Mouse (Mus musculus): ENCODE measurements around the gene Cntf.

Cntf gene

DNA sequence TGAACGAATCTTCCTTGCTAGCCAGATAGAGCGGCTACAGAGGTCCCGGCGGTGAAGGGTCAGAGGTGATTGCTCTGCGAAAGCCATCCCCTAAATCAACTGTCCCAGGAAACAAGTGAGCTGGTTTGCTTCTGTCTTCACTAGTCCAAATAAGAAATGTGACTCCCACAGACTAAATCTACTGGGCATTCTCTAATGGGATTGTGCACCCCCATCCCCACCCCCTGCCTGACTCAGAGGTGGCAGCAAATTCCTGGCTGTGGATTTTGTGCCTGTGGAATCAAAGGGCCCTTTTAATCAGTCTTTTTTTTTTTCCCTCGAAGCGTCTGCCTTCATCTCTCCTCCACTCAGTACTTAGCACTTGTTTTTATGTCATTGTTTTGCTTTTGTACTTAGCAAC, at the start of gene Cntf:
Cntf (minus strand) TSS at position 325 of the 400 bp plus-strand sequence.
- peak; percentile 88 for DNase-seq

DNA sequence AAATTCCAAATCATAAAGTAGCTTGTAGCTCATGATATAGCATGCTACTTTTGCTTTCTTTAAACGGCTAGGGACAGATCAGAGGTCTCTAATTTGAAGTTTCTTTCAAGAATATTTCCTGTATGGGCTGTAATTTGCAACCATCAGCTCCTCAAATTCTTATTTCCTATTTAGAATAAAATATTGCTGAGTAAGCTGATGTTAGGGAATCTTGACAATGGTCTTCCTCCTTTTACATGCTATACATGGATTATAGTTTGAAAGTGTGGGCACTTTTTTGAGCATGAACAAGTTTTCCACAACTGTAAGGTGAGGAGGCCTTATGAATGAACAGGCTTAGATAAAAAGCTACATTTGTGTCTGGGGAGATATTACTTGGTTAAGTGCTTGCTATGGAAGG, 48.5 kb upstream of the Cntf start:
- no peak for DNase-seq

DNA sequence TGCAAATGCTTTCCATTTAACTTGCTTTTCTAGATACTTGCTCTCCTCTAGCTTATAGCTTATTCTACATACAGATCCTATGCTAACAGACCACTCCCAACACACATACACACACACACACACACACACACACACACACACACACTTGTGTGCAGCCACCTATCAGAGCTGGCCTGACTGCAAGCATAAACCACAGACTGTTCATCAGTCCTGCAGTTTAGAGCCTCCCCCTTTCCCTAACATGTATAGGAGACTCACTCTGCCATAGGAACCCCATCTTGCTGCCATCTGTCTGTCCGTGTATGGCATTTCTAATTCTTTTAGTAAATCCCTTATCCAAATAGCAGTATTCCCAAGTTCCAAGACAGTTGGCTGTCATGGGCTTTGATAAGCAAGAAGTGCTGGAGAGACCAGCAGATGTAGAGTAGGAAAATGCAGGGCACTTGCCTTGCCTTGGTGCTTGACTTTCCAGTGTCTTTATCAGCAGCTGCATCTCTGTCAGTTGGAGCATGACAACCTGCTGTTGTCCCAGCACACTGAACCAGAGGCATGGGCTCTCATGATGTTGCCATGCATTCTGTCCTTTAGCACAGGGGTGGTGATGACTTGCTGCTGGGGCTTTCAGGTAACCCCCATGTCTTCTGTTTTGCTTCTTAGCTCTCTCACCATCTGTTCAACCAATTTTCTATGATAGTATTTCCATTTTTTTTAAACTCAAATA, 47.4 kb upstream of the Cntf start:
- peak; percentile 74 for DNase-seq

DNA sequence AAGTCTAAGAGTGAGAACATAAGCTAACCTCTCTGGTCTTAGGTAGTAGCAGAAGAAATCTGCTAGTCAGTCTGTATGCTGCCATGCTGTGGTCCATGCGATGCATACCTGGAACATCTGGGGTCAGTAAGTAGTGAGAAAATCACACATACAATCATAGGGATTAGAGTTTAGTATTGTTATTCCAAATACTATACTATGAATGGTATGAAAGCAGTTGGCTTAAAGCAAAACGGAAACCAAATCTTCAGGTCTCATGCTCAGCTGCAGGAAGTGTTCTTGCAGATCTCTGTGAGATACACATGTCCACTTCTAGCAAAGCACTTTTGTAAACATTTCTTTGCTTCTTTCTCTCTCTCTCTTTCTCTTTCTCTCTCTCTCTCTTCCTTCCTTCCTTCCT, 40.8 kb upstream of the Cntf start:
- DNase-seq = no peak

DNA sequence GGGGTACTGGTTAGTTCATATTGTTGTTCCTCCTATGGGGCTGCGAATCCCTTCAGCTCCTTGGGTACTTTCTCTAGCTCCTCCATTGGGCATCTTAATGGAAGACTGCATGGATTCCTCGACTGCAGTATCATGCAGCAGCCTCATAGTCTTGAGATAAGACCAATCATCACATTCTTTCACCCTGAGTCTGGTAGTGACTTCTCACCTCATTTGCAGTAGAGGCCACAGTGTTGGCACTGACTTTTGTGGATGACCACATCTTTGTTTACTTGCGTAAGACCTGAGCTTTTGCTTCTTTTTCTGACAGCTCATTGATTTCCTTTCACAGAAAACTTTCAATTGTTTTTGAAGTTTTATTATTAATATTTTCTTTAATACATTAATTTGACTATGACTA, 40.3 kb upstream of the Cntf start:
- DNase-seq = peak; percentile 70

DNA sequence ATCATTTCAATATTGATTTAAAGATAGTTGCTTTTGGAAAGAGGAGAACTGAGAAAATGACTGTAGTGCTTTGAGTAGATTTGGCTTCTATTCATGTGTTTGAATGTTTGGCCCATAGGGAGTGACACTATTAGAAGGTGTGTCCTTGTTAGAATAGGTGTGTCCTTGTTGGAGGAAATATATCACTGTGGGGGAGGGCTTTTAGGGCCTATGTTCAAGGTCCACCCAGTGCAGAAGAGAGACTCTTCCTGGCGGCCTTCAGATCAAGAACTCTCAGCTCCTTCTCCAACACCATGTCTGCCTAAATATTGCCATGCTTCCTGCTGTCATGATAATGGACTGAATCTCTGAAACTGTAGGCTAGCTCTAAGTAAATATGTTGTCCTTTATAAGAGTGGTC, 38.8 kb upstream of the Cntf start:
- DNase-seq = no peak

DNA sequence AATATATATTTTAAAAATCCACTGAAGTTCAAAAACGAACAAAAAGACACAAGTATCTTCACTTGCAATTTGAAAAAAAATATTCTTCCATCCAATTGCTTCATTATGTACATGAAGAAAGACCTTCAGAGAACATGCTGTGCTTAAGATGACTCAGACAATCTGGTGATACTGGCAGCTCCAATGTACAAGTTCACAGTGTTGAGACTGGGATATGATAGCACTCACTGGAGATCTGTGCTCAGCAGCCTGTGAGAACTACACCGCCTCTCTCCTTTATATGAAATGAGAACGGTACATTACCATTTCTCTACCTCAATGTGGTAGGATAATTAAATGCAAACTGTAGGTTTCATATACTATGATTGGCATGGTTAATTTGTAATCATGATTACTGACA, 37.4 kb upstream of the Cntf start:
- peak; percentile 76 for DNase-seq

DNA sequence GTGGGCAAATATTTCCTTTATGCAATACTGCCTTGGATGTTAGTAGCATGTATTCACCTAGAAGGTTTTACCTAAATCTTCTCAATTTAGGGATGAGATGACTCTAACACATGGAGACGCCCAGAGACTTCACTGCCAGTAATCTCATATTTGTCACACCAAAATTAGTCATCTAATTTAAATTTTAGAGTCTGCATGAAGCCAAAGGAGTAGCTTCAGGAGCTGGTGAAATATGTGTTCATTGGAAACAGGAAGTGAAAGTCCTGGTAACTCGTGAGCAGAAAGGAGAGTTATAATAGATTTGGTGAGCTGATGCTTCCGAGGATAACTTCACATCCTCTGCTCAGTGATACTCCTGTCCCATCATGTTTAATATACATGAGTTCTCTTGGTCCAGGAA, 35.6 kb upstream of the Cntf start:
- peak; percentile 73 for DNase-seq

DNA sequence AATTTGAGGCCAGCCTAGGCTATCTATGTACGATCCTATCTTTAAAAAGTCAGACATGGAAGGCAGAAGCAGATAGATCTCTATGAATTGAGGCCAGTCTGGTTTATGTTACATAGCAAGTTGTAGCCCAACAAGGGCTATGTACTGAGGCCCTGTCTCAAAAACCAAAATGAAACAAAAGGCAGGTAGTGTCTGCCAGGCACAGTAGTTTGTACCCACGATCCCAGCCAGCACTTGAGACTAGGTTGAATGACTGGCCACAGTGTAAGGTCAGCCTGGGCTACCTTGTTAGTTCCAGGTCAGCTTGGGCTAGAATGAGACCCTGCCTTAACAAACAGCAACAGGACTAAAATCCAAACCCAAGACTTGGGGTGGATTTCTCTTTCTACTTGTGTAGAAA, 35.2 kb upstream of the Cntf start:
- DNase-seq = no peak

DNA sequence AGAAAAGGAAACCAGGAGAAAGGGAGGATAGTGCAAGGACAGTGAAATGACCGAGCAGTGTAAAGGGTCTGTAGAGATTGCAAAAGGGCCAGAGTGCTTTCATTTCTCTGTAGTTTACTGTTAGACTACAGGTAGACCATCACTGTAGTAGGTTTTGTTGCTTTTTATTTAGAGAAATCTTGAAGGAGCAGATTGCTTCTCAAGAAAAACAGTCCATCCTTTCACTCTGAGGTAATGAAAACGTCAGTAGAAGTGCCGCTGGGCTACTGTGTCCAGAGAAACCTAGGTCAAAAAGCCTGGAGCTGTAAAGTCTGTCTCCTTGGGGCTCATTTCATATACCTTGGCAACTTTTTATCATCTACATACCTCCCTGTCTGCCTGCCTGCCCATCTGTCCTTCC, 33.6 kb upstream of the Cntf start:
- DNase-seq = no peak

DNA sequence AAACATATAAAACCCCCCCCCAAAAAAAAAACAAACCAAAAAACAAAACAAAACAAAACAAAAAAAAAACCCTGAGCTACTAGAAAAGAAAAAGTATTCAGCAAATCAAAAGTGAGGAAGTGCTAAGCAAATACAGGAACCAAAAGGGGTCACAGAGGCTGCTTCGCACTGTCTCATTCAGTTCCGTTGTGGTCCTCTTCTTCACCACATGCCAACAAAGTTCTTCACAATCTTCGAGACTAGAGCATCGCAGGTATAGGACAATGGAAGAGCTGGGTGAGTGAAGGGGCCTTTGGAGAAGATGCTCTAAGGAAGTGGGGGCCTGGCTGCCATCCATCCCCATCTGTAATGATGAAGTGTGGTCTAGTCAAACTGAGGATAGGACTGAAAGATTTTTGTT, 33.0 kb upstream of the Cntf start:
- DNase-seq = peak; percentile 91

DNA sequence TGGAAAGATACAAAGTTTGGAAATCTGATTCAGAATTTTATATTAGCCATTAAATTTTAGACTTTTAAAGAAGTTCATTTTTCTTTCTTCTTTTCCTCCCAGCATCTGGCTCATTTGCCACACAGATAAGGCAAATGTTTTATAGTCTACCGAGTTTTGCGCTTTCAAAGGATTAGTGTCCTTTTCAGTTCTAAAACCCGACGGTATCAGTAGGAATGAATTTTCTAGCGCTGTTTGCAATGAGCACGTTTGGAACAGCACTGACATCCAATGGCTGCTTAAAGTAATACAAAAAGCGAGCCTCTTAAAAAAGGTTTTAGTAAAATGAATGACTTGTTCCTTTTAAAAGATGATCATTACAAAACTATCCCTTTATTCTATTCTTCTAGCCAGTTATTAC, 31.6 kb upstream of the Cntf start:
- DNase-seq = no peak

DNA sequence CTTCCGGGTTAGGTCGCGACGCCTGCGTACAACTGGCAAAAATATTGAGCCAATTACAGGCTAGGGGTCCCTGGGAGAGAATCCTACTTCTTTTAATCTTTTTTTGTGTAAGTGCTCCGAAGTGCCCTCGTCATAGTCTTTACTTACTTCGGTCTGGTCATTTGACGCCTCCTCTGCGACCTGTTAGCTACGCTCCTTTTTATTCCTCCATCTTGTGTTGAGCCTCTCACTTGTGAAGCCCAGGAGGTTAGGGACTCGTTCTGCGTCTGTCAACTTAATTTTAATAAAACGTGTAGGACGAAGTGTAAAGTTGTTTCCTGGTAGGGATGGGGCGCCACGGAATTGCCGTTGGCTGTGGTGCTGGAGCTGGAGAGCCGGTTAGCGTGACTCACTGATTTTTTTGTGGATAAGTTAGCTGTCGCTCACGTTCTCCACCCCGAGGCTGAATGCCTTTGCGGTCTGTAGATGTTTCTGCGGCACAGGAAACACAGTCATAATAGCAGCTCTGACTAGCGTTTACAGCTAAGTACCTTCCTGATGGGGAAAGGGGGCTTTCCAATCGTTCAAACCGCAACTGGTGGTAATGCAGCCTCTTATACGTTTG, 31.0 kb upstream of the Cntf start:
- peak; percentile 97 for DNase-seq

DNA sequence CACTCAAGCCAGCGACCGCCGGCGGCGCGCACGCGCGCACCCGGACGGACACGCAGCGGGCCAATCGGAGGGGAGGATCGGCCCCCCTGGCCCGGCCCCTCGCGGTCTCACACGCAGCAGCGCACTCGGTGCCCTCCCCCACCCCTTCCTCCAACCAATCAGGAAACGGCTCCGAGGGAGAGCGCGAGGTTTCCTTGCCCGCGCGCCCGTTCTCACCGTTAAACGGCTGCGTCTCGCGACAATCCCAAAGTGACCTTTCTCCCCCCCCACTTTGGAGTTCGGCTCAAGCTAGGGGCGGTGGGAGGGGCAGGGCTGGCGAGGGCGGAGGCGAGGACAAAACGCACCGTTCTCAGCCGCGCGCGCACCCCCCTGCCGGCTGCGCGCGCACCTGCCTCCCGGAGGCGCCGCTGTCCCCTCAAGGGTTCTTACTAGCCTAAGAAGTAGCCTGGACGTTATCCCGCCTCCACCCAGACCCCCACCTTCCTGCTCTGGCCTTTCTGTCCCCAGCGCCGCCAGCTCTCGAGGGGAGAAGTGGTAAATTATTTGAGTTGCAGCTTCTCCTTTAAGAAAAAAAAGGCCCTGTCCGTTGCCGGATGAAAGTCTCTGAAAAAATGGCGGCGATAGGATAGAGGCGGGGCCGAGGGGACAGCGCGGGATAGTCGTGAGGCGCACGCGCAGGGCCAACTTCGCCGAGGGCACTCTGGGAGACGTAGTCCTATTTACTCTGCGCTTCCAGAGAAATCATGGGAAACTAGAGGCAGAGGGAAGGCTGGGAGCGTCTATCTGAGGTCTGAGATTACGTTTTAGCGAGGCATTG, 30.3 kb upstream of the Cntf start, which contains the start of the genes Zfp91 and Lpxn:
Zfp91 (minus strand) TSS at position 616 of the 817 bp plus-strand sequence.
Lpxn (plus strand) TSS at position 683 of the 817 bp plus-strand sequence.
- DNase-seq = peak; percentile 100

DNA sequence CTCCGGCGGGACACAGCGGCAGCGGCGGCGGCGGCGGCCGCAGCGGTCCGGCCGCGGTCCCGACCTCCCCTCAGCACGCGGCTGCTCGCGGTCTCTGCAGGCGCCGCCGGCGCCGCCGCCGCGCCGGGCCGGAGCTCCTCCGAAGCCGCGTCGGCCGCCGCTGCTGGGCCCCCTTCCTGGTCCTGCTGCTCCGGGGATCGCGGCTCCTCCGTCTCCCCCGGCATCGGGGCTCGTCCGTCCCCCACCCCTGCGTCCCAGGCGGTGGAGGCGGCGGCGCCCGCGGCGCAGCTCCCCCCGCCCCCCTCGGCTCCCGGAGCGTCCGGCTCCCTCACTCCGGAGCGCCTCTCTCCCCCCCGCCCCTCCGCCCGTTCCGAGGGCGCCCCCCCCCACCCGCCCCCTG, 29.7 kb upstream of the Cntf start:
- no peak for DNase-seq

DNA sequence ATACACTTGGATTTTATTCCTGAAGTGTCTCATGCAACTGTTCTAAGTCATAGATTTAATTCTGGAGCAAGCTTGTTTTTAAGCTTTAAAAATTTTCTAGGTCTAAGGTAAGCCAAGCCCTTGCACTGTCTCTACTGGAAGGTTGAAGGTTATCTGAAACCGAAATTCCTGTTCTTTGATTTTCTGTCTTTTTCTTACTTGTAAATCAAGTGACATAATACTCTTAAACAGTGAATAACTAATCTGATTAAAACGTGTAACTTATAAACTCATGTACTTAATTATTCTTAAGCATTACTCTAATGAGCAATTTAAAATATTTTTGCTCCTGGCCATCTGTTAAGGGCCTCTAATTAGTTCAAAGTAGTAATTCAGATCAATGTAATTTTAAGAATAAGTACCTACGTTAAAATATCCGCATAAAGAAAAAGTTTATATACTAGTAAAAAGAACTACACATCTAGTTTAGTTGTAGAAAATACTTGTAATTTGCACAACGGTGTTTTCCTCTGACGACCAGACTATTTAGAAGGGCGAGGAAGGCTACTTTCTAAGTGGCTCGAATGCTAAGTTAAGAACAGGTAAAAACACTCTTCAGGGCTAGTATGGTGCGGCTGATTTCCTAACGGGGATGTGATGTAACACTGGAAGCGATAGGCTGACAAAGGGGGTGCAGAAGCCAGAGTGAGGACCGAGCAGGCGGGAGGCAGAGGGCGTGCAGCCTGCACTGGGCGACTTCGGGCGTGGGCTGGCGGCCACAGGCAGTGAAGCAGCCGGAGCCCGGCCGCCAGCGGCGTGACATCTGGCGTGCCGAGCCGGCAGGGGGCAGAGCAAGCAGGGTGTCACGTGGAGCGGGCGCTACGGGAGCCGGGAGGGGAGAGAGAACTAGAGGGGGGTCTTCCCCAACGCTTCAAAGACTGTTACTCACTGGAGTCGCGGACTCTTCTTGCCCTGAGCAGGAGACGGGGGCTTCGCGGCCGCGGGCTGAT, 28.9 kb upstream of the Cntf start:
- DNase-seq = peak; percentile 99

DNA sequence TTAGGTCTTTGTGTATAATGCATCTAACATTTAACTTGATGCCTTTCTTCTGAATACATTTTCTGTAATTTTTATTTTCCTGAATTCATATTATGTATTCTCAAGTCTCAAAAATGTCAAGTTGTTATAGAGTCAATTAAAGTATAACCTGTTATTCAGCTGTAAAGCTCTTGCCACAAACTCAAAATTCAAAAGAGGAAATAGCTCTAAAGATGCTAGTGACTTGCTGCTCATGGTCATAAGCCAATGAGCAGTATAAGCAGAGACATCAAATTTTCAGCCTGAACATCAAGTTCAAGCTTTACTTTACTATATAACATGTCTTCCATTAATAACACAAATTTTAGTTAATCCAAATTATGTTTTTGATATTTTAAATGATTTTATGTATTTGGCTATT, 26.9 kb upstream of the Cntf start:
- DNase-seq = no peak

DNA sequence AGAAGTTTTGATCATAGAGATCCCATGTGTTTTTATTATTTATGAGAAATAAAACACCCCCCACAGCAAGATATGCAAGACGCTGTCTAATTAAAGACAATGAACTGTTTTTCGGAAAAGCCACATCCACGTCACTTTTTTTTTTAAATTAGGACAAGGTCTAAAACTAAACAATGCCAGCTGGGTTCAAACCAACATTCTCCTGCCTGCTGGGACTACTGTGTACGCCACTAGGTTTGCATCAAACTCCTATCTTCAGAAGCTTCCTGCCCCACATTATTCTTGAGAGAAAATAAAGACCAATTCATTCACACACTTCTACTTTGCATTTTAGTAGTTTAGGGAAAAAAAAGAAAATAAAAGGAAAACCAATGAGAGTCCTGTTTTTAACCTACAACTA, 22.3 kb upstream of the Cntf start:
- no peak for DNase-seq

DNA sequence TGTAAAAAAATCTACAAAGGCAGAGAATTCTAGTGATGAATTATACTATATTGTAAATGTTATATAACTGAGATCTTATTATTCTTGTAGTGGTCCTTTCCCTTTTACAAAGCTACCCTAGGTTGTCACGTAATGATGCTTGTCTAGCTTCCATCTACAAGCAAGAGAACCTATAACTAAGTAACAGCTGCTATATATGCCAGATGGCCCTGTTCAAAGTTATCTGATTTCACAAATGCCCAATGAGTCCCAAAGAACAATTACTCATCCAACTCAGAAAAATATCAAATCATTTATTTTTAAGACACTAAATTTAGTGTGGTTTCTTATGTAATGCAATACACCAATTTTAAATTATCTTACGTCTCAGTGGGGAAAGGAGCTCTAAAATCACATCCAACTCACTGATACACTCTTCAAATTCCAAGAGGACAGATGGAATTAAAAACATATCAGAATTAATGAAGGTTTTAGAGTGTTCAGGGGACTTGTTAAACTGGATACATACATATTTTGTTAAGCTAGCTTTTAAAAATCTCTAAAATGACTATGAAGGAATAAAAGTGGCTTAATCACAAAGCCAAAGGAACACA, 21.5 kb upstream of the Cntf start:
- DNase-seq = no peak

DNA sequence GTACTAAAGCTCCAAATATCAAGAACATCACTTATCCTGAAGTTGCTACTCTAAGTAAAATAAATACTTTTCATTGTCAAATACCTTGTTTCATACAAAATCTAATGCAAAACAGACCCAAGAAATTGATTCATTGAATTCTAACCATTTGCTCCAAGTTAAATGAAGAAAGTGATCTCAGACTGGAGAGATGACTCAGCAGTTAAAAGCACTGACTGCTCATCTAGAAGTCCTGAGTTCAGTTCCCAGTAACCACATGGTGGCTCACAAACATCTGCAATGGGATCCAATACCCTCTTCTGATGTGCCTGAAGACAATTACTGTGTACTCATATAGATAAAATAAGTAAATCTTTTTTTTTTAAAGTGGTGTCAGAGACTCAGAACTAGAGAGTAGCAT, 15.0 kb upstream of the Cntf start:
- DNase-seq = no peak

DNA sequence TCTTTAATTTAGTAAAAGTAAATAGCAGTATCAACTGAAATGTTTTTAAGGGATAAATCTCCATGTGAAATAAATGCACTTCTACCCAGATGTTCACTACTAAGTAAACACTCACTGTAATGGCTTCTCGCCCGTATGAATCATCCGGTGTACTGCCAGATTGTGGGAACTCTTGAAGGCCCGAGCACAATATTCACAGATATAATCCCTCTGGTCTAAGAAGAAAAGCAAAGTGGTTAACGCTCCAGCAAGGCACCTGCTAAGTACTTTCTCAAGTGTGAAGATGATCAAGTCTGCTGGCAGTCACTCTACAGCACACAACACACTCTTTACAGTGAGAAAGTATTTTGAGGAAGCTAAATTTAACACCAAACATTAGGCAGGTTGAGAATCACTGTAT, 5.5 kb upstream of the Cntf start:
- DNase-seq = peak; percentile 93
